Mouse (Mus musculus): ENCODE measurements around the gene Grk2. TPM values are rescaled to one million over a fixed set of nuclear protein-coding genes. Genes with fewer than 3 reads are reported as not detected.

Gene Grk2
- polyA plus RNA-seq, 1 experiment from 2014 or later, result 15.5 TPM

DNA sequence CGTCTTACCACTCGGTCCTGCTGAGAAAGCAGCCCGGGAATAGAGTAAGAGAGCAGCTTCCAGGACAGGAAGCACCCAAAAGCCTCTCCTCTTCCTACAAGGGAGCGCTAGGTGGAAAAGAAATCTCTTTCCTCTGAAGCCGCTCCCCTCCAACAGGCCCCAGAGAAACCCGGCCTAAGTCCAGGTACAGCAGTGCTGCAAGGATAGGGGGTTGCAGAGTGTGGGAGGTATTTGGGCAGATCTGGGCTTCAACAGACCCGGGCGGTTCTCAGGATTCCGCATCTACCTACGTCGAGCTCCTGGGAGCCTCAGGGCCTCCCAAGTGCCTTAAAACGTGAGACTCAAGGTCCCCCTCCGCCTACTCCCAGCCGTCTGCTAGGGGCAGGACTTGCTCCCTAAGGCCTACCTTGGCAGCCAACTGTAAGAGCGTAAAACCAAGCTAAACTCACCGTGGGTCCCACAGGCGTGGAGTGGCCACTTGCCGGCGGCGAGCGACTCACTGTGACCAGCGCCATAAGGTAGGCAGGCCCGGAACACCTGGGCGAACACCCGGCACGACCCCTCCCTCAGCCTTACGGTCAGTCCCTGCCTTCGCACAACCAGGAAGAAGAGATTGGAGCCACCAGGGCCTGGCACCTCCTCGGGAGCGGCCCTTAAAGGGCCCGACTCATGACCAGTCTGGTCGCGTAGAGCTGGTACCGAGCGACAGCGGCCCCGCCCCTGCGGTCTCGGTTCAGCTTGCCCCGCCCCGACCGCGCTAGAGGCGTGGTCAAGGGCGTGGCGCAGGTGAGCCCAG lies 37.3 kb downstream of the Grk2 start, which contains the start of gene Ssh3:
Ssh3 (minus strand) TSS at position 615 of the 796 bp plus-strand sequence.
- H3K9ac ChIP-seq (ENCODE audit: low read length), result peak within 1 kb of the TSS; percentile 79
- no peaks in the 10 kb centered on the region for H3K9me3 ChIP-seq (replicated peaks; ENCODE audit: control insufficient read depth, low read length)
- peaks cover 14% of the 10 kb centered on the region; the same call in 1 of the 2 replicates for H3K4me1 ChIP-seq (ENCODE audit: control insufficient read depth, insufficient read depth, low read length)
- H3K36me3 ChIP-seq (ENCODE audit: control insufficient read depth, insufficient read depth), result no peaks in the 10 kb centered on the region
- ATAC-seq (replicated peaks; ENCODE audit: extremely low read depth, insufficient read depth, low FRiP score), result peak; percentile 84
- peak within 1 kb of the TSS; percentile 66 for H3K4me3 ChIP-seq (ENCODE audit: low read length)
- peak within 1 kb of the TSS; percentile 90 for H3K4me2 ChIP-seq (ENCODE audit: low read depth, low read length)
- no peaks in the 10 kb centered on the region for H3K27me3 ChIP-seq (ENCODE audit: control insufficient read depth, insufficient read depth, low read length)
- no peak within 1 kb of the TSS for H3K27ac ChIP-seq (ENCODE audit: low read length)
- 8% methylated on average over 46 of the region's 46 CpGs for WGBS

DNA sequence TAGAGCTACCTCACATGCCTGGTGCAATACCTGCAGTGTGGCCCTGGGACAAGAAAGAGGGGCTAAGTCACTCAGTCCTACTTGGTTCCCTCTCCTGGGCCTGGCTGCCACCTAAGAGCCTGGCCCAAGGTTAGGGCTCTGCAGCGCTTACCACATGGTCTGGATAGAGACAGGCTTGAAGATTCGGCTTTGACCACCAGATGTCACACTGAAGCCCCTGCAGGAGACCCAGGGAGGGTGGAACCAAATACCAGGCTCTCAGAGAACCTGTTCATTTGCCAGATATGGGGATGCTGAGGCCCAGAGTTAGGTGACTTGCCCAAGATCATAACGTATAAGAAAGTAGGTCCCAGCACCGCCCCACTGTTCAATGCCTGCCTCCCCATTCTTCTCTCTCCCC lies 40.1 kb downstream of the Grk2 start:
- H3K36me3 ChIP-seq (ENCODE audit: control insufficient read depth, insufficient read depth), result no peaks in the 10 kb centered on the region
- no peak overlapping the region for H3K4me2 ChIP-seq (ENCODE audit: low read depth, low read length)
- 64% methylated on average over 4 of the region's 4 CpGs for WGBS
- no peak overlapping the region for H3K27ac ChIP-seq (ENCODE audit: low read length)
- H3K9me3 ChIP-seq (replicated peaks; ENCODE audit: control insufficient read depth, low read length), result no peaks in the 10 kb centered on the region
- ATAC-seq (replicated peaks; ENCODE audit: extremely low read depth, insufficient read depth, low FRiP score), result no peak
- H3K4me1 ChIP-seq (ENCODE audit: control insufficient read depth, insufficient read depth, low read length), result peaks cover 14% of the 10 kb centered on the region; the same call in 1 of the 2 replicates
- no peak overlapping the region for H3K9ac ChIP-seq (ENCODE audit: low read length)
- H3K27me3 ChIP-seq (ENCODE audit: control insufficient read depth, insufficient read depth, low read length), result no peaks in the 10 kb centered on the region
- H3K4me3 ChIP-seq (ENCODE audit: low read length), result no peak overlapping the region

DNA sequence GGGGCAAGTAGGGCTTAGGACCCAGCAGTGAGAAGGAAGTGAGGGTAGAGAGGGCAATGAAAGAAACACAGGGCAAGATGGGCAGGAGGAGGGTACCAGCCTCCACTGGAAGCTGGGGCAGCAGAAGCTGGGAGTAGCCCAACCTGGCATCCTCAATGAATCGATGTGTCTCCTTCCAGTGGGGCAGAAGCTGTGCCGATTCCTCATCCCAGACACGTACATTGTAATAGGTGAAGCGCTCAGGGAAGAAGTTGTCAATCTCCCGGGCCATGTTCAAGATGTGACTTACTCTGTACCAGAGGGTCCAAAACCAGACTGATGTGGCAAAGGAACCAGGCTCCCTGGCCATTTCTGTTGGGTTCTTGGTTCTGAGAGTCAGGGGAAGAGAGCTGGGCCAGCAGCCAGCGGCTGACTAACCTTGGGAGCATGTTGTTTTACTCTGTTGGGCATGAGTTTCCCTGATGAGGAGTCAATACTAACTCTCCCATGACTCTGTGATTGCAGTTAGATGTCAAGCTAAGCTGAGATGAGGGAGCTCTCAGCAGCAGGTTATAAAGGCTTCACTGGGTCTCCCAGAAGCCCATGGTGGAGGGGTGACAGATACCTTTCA lies 41.7 kb downstream of the Grk2 start:
- ATAC-seq (replicated peaks; ENCODE audit: extremely low read depth, insufficient read depth, low FRiP score), result no peak
- Histone ChIP-seq H3K36me3 (ENCODE audit: control insufficient read depth, insufficient read depth) (no peaks in the 10 kb centered on the region), H3K9me3 (replicated peaks; ENCODE audit: control insufficient read depth, low read length) (no peaks in the 10 kb centered on the region), H3K4me3 (ENCODE audit: low read length) (no peak overlapping the region), H3K9ac (ENCODE audit: low read length) (no peak overlapping the region), H3K4me1 (ENCODE audit: control insufficient read depth, insufficient read depth, low read length) (peaks cover 12% of the 10 kb centered on the region; the same call in 1 of the 2 replicates), H3K4me2 (ENCODE audit: low read depth, low read length) (no peak overlapping the region), H3K27ac (ENCODE audit: low read length) (no peak overlapping the region), H3K27me3 (ENCODE audit: control insufficient read depth, insufficient read depth, low read length) (no peaks in the 10 kb centered on the region)
- 90% methylated on average over 6 of the region's 6 CpGs for WGBS

DNA sequence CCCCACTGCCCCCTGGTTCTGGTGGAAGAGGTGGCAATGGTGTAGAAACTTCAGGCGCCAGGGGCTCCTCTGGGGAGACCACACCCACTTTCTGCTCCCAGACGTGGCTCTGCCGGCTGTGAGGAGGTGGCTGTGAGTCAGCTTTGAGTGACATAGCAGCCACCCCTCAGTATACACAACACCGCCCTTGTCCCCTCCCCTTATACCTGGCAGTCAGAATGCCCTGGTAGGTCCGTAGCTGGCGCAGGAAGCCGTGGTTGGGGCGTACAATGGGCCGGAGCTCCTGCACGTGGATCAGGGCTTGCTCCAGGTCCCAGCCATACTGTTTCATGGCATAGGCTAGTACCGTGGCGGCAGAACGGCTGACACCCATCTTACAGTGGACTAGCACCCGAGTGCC lies 42.3 kb downstream of the Grk2 start:
- no peaks in the 10 kb centered on the region for H3K9me3 ChIP-seq (replicated peaks; ENCODE audit: control insufficient read depth, low read length)
- H3K4me3 ChIP-seq (ENCODE audit: low read length), result no peak overlapping the region
- no peak for ATAC-seq (replicated peaks; ENCODE audit: extremely low read depth, insufficient read depth, low FRiP score)
- no peak overlapping the region for H3K27ac ChIP-seq (ENCODE audit: low read length)
- 66% methylated on average over 14 of the region's 14 CpGs for WGBS
- H3K36me3 ChIP-seq (ENCODE audit: control insufficient read depth, insufficient read depth), result no peaks in the 10 kb centered on the region
- H3K4me1 ChIP-seq (ENCODE audit: control insufficient read depth, insufficient read depth, low read length), result peaks cover 6% of the 10 kb centered on the region; the same call in 1 of the 2 replicates
- no peaks in the 10 kb centered on the region for H3K27me3 ChIP-seq (ENCODE audit: control insufficient read depth, insufficient read depth, low read length)
- H3K4me2 ChIP-seq (ENCODE audit: low read depth, low read length), result no peak overlapping the region
- H3K9ac ChIP-seq (ENCODE audit: low read length), result no peak overlapping the region

DNA sequence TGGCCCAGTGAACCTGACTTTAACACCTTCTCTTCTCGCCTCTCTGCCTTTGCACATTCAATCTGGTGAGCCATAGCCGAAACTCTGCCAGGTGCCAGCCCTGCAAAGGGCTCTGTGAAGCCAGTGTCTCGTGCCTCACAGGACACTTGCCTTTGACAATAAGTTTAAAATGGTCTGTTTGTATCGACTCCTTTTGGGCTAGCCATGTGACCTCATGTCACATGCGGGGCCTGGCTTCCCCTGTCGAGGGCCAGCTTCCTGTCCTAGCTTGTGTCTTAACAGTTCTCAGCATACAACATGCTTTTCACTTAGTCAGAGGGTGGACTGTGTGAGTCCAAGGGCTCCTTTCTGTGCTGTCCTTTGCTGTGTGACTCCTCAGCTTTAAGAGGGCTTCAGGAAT lies 43.3 kb downstream of the Grk2 start:
- ATAC-seq (replicated peaks; ENCODE audit: extremely low read depth, insufficient read depth, low FRiP score), result no peak
- Histone ChIP-seq H3K36me3 (ENCODE audit: control insufficient read depth, insufficient read depth) (no peaks in the 10 kb centered on the region), H3K9me3 (replicated peaks; ENCODE audit: control insufficient read depth, low read length) (no peaks in the 10 kb centered on the region), H3K4me3 (ENCODE audit: low read length) (no peak overlapping the region), H3K4me2 (ENCODE audit: low read depth, low read length) (no peak overlapping the region), H3K27ac (ENCODE audit: low read length) (no peak overlapping the region), H3K4me1 (ENCODE audit: control insufficient read depth, insufficient read depth, low read length) (no peaks in the 10 kb centered on the region), H3K9ac (ENCODE audit: low read length) (no peak overlapping the region), H3K27me3 (ENCODE audit: control insufficient read depth, insufficient read depth, low read length) (no peaks in the 10 kb centered on the region)
- 57% methylated on average over 6 of the region's 6 CpGs for WGBS

DNA sequence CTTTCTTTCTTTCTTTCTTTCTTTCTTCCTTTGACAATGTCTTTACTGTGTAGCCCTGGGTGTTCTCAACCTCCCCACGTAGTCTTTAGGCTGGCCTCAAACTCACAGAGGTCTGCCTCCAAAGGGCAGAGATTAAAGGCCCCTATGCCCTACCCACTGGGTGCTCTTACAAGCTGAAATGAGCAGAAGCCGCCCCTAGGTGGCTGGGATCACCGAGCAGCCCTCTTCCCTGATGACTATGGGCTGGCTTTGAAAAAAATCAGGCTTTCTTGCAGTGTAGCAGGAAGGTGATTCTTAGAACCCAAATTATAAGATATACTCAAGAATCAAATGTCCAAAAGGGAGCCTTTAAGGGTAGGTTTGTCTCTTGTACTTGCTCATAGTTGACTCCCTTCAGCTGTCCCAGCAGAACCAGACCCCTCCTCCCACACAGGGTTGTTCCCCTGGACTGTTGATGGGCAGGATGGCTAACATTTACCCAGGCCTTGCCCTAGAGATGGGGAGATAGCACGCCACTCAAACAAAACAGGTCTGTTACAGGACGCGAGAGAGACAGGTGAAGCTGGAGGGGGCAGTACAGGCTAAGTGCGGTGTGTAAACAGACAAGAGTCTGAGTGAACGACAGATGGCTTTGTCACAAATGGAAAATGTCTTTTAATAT lies 44.9 kb downstream of the Grk2 start:
- ATAC-seq (replicated peaks; ENCODE audit: extremely low read depth, insufficient read depth, low FRiP score), result no peak
- 60% methylated on average over 8 of the region's 8 CpGs for WGBS
- no peak overlapping the region for H3K4me2 ChIP-seq (ENCODE audit: low read depth, low read length)

DNA sequence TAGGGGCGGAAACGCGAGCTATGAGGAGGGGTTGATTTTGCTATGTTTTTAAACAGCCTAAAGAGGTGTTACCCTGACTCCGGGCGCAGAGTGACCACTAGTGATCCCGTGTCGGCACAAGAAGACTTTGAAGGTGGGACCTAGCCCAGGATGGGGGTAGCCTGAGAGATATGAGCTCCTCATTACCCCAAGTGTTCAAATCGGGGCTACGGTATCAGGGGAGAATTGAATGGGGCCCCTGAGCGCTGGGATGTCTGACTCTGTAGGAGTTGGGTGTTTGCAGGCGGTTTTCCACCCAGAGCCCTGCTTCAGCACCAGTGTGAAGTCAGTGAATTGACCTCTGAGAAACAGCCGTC lies 48.1 kb downstream of the Grk2 start:
- H3K9me3 ChIP-seq (replicated peaks; ENCODE audit: control insufficient read depth, low read length), result peaks cover 2% of the 10 kb centered on the region; the same call in 1 of the 2 replicates
- peak overlapping the region; percentile 96 for H3K4me2 ChIP-seq (ENCODE audit: low read depth, low read length)
- H3K27ac ChIP-seq (ENCODE audit: low read length), result peak overlapping the region; percentile 50; the same call in 1 of the 2 replicates
- 0 out of 2 replicates have a peak, but pooled peaks cover 4% of the 10 kb centered on the region for H3K4me1 ChIP-seq (ENCODE audit: control insufficient read depth, insufficient read depth, low read length)
- H3K9ac ChIP-seq (ENCODE audit: low read length), result peak overlapping the region; percentile 69
- peak overlapping the region; percentile 80 for H3K4me3 ChIP-seq (ENCODE audit: low read length)
- 19% methylated on average over 12 of the region's 12 CpGs for WGBS
- no peaks in the 10 kb centered on the region for H3K36me3 ChIP-seq (ENCODE audit: control insufficient read depth, insufficient read depth)
- no peak; the same call in 1 of the 2 replicates for ATAC-seq (replicated peaks; ENCODE audit: extremely low read depth, insufficient read depth, low FRiP score)
- no peaks in the 10 kb centered on the region for H3K27me3 ChIP-seq (ENCODE audit: control insufficient read depth, insufficient read depth, low read length)

More for the DNA sequence above, 44.9 kb downstream of the Grk2 start:
- 0 out of 2 replicates have a peak, but pooled peaks cover 4% of the 10 kb centered on the region for H3K4me1 ChIP-seq (ENCODE audit: control insufficient read depth, insufficient read depth, low read length)
- no peak overlapping the region for H3K27ac ChIP-seq (ENCODE audit: low read length)
- H3K9me3 ChIP-seq (replicated peaks; ENCODE audit: control insufficient read depth, low read length), result no peaks in the 10 kb centered on the region
- no peak overlapping the region for H3K9ac ChIP-seq (ENCODE audit: low read length)
- H3K36me3 ChIP-seq (ENCODE audit: control insufficient read depth, insufficient read depth), result no peaks in the 10 kb centered on the region
- no peaks in the 10 kb centered on the region for H3K27me3 ChIP-seq (ENCODE audit: control insufficient read depth, insufficient read depth, low read length)
- H3K4me3 ChIP-seq (ENCODE audit: low read length), result no peak overlapping the region

DNA sequence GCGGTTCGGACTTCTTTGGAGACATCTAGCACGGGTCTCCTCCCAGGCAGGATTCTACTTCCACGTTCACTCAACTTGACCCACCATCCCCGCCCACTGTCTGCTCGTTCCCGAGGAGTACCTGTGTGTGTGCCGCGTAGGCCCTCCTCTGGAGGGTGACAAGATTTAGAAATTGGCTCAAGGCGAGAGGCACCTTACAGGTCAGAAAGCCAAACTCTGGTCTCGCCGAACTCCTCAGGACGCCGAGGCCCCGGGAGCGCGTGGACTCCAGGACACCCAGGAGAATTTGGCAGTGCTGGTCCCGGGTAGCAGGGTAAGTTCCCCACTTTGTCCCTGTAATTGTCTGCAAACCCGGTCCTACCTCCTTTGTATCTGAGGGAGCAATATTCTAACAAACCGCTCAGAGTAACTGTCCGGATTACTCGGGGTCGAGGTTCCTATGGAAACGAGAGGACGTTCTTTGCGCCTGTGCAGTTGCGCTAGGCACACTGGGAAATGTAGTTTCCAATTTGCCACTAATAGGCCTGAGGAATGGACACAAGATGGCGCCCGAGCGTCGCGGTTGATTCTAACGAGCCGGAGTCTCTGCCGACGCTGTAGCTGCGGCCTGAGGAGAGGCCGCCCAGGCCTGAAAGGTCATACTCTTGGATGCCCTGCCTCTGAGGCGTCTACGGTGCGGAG lies 48.7 kb downstream of the Grk2 start:
- under 1% methylated on average over 41 of the region's 41 CpGs for WGBS
- H3K4me3 ChIP-seq (ENCODE audit: low read length), result peak overlapping the region; percentile 80
- H3K27me3 ChIP-seq (ENCODE audit: control insufficient read depth, insufficient read depth, low read length), result no peaks in the 10 kb centered on the region
- H3K9me3 ChIP-seq (replicated peaks; ENCODE audit: control insufficient read depth, low read length), result peaks cover 2% of the 10 kb centered on the region; the same call in 1 of the 2 replicates
- H3K36me3 ChIP-seq (ENCODE audit: control insufficient read depth, insufficient read depth), result no peaks in the 10 kb centered on the region
- H3K4me2 ChIP-seq (ENCODE audit: low read depth, low read length), result peak overlapping the region; percentile 96
- peak; percentile 92 for ATAC-seq (replicated peaks; ENCODE audit: extremely low read depth, insufficient read depth, low FRiP score)
- 0 out of 2 replicates have a peak, but pooled peaks cover 4% of the 10 kb centered on the region for H3K4me1 ChIP-seq (ENCODE audit: control insufficient read depth, insufficient read depth, low read length)
- peak overlapping the region; percentile 76 for H3K9ac ChIP-seq (ENCODE audit: low read length)
- peak overlapping the region; percentile 50; the same call in 1 of the 2 replicates for H3K27ac ChIP-seq (ENCODE audit: low read length)
